Mouse (Mus musculus): ENCODE data around the gene Pth1r.
"Not testable (repeated sequence)": the region's sequence is repeated elsewhere in the genome, so short reads cannot be mapped to it uniquely, and the experiment has no call there.

Pth1r gene

GRCm38 (mm10) chr9:110683574-110684099 lies 63.3 kb downstream of the Pth1r start:
- DNase-seq (ENCODE audit: low spot score): no peak

- DNase-seq (ENCODE audit: low spot score): not testable (repeated sequence)
These were observed 64.2 kb downstream of the Pth1r start for GRCm38 (mm10) chr9:110682697-110683096.

GRCm38 (mm10) chr9:110682255-110682654 lies 64.7 kb downstream of the Pth1r start:
- no peak for DNase-seq (ENCODE audit: low spot score)

DNA sequence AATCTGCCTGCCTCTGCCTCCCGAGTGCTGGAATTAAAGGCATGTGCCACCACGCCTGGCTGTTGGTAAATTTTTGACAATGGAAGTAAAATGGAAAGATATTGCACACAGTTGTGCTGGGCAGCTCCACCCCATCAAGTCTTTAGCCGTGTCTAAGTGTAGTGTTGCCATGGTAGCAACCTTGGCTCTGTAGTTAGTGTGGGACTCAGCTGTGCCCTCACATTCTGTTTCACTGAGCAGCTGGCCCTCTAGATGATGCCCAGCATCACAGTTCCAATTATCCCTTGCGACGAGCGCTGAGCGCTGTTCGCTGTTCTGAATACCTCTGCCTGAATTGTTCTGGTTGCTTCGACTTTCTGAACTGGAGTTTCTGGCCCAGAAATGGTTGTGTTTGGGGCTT lies 65.1 kb downstream of the Pth1r start:
- no peak for DNase-seq (ENCODE audit: low spot score)

DNA sequence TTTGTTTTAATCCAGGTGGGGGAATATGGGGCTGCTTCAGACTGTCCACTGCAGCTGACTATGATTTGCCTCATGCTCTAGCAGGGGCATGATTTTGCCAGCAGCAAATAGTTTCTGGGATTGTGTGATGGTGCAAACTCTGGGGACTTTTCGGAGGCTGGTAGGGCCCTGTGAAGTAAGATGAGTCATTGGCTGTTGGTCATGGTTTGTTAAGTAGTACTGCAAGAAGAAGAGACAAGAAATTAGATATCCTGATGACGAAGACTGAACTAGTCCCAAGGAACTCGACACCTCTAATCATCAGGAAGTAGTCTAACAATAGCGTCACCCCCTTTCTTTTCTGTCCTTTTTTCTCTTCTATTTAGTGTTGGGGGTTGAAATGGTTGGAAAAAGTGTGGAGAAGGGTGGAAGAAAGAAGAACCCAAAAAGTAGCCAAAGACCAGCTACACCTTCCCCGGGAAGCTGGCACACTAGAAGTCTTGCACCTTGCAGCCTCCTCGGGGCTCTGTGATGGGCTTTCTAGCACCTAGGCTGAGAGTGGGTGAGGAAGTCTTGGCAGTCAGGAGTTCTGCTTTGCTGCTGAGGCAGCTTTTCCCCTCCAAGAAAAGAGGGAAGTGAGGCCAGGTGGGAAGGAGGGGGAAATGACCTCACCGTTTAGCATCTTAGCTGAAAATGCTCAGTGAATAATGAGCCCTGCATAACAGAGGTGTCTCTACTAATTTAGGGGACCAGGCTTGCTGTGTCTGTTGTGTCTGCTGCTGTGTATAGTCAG lies 66.0 kb downstream of the Pth1r start:
- no peak for DNase-seq (ENCODE audit: low spot score)

- DNase-seq (ENCODE audit: low spot score): no peak
These were observed 68.1 kb downstream of the Pth1r start for GRCm38 (mm10) chr9:110678886-110679285.

DNA sequence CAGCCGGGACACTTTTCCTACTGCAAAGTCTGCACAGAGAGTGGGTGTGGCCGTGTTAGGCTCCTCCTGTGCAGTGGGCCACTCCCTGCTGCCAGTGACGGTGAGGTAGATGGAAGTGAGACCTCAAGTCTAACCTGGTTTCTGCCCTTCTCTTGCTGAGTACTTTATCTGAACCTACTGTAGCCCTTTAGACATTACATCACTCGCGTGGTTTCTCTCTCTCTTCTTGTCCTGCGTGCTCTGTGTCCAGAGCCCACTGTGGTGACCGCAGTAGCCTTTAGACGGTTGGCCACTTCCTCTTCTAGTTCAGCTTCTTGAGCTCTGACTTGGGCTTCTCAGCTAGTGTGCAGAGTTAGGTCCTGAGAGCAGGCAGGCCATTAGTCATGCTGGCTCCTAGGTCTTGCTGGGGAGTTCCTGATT lies 70.4 kb downstream of the Pth1r start:
- DNase-seq (ENCODE audit: low spot score): no peak

DNA sequence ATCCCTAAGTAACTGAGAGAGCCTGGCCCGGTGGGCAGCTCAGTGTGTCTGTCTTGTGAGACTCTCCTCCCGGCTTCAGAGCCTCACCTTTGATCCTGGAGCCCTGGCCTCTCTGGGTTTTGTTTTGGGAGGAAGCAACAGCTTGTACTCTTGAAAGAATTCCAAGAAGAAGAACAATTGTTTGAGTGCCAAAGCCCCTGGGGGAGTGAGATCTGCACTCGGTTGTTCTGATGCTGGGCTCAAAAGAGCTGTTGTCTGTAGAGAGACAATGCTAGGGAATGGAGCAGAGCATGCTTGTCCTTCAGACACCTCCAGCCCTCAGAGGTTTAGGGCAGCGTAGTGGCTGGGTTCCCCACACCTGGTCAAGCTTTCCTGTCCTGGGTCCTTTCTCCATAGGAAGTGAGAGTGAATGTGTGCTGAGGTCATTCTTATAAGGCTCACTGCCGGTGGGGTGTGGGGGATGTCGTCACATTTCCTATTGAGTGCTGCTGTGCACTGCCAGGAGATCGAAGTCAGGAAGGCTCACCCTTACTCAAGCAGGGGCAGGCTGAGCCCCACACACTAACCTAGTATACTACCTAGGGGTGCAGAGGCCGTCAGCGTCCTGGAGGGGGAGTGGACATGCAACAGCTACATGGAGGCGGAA lies 73.7 kb downstream of the Pth1r start:
- DNase-seq (ENCODE audit: low spot score): no peak

GRCm38 (mm10) chr9:110672462-110673106 lies 74.4 kb downstream of the Pth1r start:
- DNase-seq (ENCODE audit: low spot score): no peak

Measured in ovary, postnatal 36 days (tissue).